Mouse (Mus musculus) mouse trophoblast stem cell (cell line): Measurements from ENCODE around the gene Iqce.
"Not testable (repeated sequence)": the region's sequence is repeated elsewhere in the genome, so short reads cannot be mapped to it uniquely, and the experiment has no call there.

Experiments
- in situ Hi-C, 2 experiments: fragments of 300-500 bp; cut with MseI, MboI; formaldehyde crosslinking; loops; 2 replicates in 1 of 2; 3 replicates in 1 of 2; pipeline ENCODE4 v1.15.1; 2025

The Iqce gene

GRCm38 (mm10) chr5:140704378-140705251, 2.4 kb upstream of the Iqce start, which contains the start of gene Brat1:
Gene Brat1 (plus strand): TSS chr5:140705011.
- in situ Hi-C loops, result no loop called here

- in situ Hi-C loops, result no loop called here
These were observed 1.6 kb upstream of the Iqce start for GRCm38 (mm10) chr5:140703480-140704377.

- in situ Hi-C loops, result no loop called here
These were observed 519 bp upstream of the Iqce start for GRCm38 (mm10) chr5:140702618-140703175.

- in situ Hi-C loops, result no loop called here
These were observed 517 bp downstream of the Iqce start for GRCm38 (mm10) chr5:140701661-140702060.

GRCm38 (mm10) chr5:140699776-140700175, 2.4 kb downstream of the Iqce start:
- in situ Hi-C loops, result no loop called here

GRCm38 (mm10) chr5:140695987-140696386, 6.2 kb downstream of the Iqce start:
- in situ Hi-C loops, result no loop called here

GRCm38 (mm10) chr5:140688434-140688833, 13.7 kb downstream of the Iqce start:
- in situ Hi-C loops, result no loop called here

- in situ Hi-C loops, result no loop called here
These were observed 17.6 kb downstream of the Iqce start for GRCm38 (mm10) chr5:140684343-140685148.

GRCm38 (mm10) chr5:140682113-140682512, 20.1 kb downstream of the Iqce start:
- in situ Hi-C loops, result no loop called here

GRCm38 (mm10) chr5:140680950-140681349, 21.2 kb downstream of the Iqce start:
- in situ Hi-C loops, result no loop called here

- in situ Hi-C loops, result no loop called here
These were observed 22.1 kb downstream of the Iqce start for GRCm38 (mm10) chr5:140680051-140680450.

GRCm38 (mm10) chr5:140677137-140677536, 25.0 kb downstream of the Iqce start:
- in situ Hi-C loops, result loop anchor here in 1 of 2 experiments (5.0 kb wide), 1 partner anchor 35 kb away; no protein-coding TSS in a partner anchor

GRCm38 (mm10) chr5:140675640-140676039, 26.5 kb downstream of the Iqce start:
- in situ Hi-C loops, result loop anchor here in 1 of 2 experiments (5.0 kb wide), 1 partner anchor 33 kb away; no protein-coding TSS in a partner anchor

GRCm38 (mm10) chr5:140675079-140675478, 27.1 kb downstream of the Iqce start:
- in situ Hi-C loops, result loop anchor here in 1 of 2 experiments (5.0 kb wide), 1 partner anchor 33 kb away; no protein-coding TSS in a partner anchor

- in situ Hi-C loops, result no loop called here
These were observed 28.1 kb downstream of the Iqce start for GRCm38 (mm10) chr5:140674036-140674435.

GRCm38 (mm10) chr5:140672603-140673002, 29.6 kb downstream of the Iqce start:
- in situ Hi-C loops, result not testable (repeated sequence)

GRCm38 (mm10) chr5:140672115-140672514, 30.1 kb downstream of the Iqce start:
- in situ Hi-C loops, result no loop called here

GRCm38 (mm10) chr5:140663621-140664180, 38.5 kb downstream of the Iqce start:
- in situ Hi-C loops, result no loop called here

- in situ Hi-C loops, result no loop called here
These were observed 39.2 kb downstream of the Iqce start for GRCm38 (mm10) chr5:140662741-140663592.
